Mouse (Mus musculus) testis, adult 2 months (tissue): ENCODE measurements around the gene Kcnk1.

Source experiments
- CTCF ChIP-seq: fragments of 200-500 bp; IDR thresholded peaks from 2 replicates; pipeline ENCODE4 v1.5.1; 2012; ENCODE audit warnings: low read depth, mild to moderate bottlenecking, inconsistent platforms, low read length, moderate library complexity; ENCODE audit not compliant: control insufficient read depth, insufficient read depth, insufficient replicate concordance
- POLR2A ChIP-seq: fragments of 200-500 bp; IDR thresholded peaks from 2 replicates; pipeline ENCODE4 v1.6.1; 2012; ENCODE audit warnings: low read depth, mild to moderate bottlenecking, inconsistent platforms, low read length, moderate library complexity; ENCODE audit not compliant: control insufficient read depth

GRCm38 (mm10) chr8:125980826-125981225 lies 14.1 kb upstream of the Kcnk1 start:
- TF ChIP-seq POLR2A (no peak), CTCF (no peak)
